Mouse (Mus musculus) common myeloid progenitor, adult 5-6 weeks (primary cell): ENCODE results near the gene Ppp1r8. TPM values are rescaled to one million over a fixed set of nuclear protein-coding genes. Genes with fewer than 3 reads are reported as not detected.
A peak's percentile ranks its signal among the peaks of the same experiment; 100 is the strongest.

Source experiments
- ATAC-seq: replicated peaks from 2 replicates; pipeline ENCODE4 v1.8.0; 2016; ENCODE audit warnings: low read depth, mild to moderate bottlenecking, moderate TSS enrichment, inconsistent platforms; ENCODE audit not compliant: poor library complexity, severe bottlenecking
- total RNA-seq: library from RNA; stranded (forward); fragments of 200-1000, 187-1606 nt; gene quantifications from 2 replicates; pipeline ENCODE4 v1.2.3, GENCODE M21; 2017

Gene Ppp1r8
- total RNA-seq, 1 experiment from 2014 or later: 77.1 TPM

DNA sequence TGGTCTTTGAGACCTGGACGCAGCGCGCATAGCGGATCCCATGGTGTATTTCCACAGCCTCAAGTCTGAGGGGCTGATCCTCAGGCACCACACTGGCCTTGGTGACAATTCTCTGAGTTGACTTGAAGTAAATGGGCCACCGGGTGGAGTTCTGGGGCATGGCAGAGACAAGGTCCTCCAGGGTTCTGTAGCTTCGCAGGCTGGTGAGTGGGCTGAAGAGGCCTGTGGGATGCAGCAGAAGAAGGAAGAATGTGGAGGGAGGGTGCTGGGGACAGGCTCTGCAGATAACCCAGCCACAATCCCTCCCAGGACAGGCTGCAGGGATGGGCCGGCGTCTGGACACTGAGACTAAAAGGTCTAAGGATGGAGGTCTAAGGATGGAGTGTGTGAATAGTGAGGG lies 53.2 kb downstream of the Ppp1r8 start:
- ATAC-seq: no peak

DNA sequence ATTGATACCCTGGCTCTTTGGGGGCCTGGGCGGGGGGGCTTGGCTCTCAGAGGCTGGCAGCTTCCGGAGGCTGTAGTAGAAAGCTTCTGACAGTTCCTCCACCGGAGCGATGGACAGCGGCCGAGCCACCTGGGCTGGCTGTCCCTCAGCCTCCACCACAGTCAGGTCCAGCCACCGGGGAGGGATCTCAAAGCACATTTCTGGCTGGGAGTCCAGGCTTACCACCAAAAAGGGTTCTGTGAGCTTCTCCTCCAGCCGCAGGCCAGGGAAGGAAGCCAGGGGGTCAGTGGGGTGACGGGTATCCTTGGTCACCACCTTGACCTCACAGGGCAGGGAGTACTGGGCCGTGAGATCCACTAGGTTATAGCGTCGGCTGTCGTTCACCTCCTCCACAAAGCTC lies 57.7 kb downstream of the Ppp1r8 start:
- no peak for ATAC-seq

DNA sequence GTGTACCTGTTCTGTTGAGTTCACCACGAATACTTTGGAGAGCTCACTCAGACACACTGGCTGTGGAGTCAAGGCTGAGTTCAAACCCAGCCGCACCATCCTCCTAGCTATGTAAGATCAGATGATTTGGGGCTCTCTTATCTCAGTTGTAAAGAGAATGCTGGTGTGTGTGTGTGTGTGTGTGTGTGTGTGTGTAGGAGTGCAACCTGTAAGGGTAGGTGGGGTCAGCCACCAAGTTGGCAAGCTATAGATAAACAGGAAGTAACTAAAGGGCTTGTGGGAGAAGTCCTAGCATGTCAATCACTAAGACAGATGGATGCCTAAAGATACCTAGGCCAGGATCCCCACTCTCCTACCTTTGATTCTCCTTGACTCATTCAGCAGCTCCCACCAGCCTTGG lies 59.2 kb downstream of the Ppp1r8 start:
- ATAC-seq: no peak

DNA sequence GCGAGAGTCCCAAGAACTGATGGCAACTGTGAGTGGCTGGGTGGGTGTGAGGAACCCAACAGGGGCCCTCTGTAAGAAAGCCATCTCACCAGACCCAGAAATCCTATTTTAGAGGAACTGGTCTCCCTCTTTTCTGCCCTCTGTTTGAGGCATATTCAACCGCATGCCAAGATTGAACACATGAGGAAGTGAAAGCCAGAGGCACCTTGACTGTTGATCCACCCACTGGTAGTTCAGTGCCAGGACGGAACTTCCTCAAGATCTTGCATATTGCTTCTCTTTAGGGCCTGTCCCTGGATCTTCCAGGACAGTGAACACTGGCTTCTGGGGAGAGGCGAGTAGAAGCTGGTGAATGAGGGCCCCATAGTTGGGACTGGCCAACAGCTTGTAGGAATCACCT lies 62.7 kb downstream of the Ppp1r8 start:
- ATAC-seq: peak; percentile 84

DNA sequence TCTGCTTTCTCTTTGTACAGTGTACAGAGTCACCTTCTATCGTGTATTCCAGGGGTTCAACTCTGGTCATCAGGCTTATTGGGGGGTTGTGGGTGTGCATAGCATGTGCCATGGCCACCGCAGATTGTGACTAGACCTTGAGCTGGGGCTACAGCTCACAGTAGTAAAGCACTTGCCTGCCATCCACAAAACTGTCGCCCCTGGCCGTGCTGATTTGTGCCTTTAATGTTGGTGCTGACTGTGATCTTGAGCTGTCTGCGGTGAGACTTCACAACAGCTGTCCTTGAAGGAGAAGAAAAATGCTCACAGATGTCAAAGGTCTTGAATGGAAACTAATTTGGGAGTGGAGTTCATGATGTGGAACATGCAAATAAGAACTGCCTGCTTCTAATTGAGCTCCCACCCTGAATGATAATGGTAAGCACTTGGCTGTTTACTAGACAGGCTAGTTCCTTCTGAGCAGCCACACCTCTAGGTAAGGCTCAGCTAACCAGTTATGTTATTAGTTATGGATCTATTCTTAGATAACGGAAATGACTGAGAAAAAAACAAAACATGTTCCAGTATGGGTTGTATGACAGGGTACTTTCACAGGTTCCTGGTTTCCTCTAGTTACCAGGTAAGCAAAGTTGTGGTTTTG lies 64.3 kb downstream of the Ppp1r8 start:
- no peak for ATAC-seq

Other genes with a start within 250 kb of the Ppp1r8 start
- 18.3 and 35.8 TPM in 2 replicates for gene Eya3, start 204.2 kb downstream of the Ppp1r8 start, total RNA-seq
- 2.6 and 4.1 TPM in 2 replicates for gene Xkr8, start 110.6 kb downstream of the Ppp1r8 start, total RNA-seq
- gene Smpdl3b, start 85.9 kb downstream of the Ppp1r8 start, total RNA-seq: 0.50 TPM in 1 of 2 replicates, not detected in the other
- gene Rpa2, start 74.8 kb downstream of the Ppp1r8 start, total RNA-seq: 52.9 and 63.8 TPM in 2 replicates
- gene Themis2, start 46.8 kb downstream of the Ppp1r8 start, total RNA-seq: 9.9 and 12.0 TPM in 2 replicates
- 35.6 and 40.6 TPM in 2 replicates for gene Stx12, start 41.3 kb upstream of the Ppp1r8 start, total RNA-seq
- 25.2 and 33.5 TPM in 2 replicates for gene Fam76a, start 79.4 kb upstream of the Ppp1r8 start, total RNA-seq
- gene Fgr, start 130.9 kb upstream of the Ppp1r8 start, total RNA-seq: 0.53 and 0.96 TPM in 2 replicates
- 2.6 and 3.5 TPM in 2 replicates for gene Ahdc1, start 168.1 kb upstream of the Ppp1r8 start, total RNA-seq